Mouse (Mus musculus): Measurements from ENCODE around the gene Ambra1.
"Not testable (repeated sequence)": the region's sequence is repeated elsewhere in the genome, so short reads cannot be mapped to it uniquely, and the experiment has no call there.

The Ambra1 gene

DNA sequence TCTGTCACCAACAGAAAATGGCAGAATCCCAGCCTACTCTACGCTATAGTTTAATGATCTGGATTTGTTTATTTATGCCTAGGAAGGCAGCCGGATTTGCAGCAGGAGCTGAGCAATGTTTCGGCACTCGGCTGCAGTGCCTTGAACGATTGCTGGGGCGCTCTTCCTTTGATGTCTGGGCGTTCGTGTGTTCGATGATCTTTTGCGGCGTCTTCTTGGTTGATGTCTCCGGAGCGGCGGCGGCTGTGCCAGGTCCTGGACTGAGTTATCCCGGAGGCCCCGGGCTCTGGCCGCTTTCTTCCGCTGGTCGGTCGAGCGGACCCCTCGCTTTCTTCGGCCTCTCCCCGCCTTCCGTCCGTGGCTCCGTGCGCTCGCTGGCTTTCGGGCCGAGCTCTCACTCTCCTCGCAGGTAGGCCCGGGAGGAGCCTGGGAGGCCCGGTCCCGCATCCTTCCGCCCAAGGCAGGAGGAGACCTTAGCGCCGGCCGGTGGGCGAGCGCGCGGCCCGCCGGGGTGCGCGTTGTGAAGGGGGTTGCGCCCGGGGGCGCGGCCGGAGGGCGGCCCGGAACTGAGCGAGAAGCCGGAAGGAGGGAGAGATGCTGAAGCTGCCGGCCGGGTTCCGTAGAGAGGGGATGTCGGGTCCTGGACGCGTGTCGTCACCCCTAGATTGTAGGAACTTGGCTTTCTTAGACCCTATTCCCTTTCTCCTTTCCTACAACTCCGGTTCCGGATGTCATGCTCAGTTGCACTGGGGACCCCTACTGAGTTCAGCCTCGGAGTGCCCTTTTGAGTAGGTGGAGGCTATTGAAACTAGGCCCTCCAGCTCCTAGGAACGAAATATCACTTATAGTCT lies at the start of gene Ambra1:
Gene Ambra1, plus strand, starts transcription at position 164 of the 851 bp plus-strand sequence.
- DNase-seq (ENCODE audit: low read depth), result peak; percentile 82

DNA sequence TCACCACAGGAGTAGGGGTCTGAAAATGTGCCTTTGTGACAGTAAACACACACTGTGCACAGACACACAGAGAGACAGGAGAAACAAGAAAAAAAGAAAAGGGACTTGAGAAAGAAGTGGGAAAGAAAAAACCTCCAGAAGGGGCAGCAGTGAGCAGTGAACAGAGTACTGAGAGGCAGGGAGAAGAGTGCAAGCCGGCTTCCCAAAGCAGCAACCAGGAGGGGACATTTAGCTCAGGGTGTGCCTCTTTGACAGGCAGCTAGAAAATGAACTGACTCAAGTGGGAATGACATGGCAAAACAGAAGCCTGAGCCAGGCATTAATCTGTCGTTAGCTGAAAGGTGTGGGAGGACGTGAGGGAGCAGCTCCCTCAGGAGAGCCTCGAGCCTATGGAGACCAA lies 47.1 kb upstream of the Ambra1 start:
- peak; percentile 56 for DNase-seq (ENCODE audit: low read depth)

- no peak for DNase-seq (ENCODE audit: low read depth)
These were observed 46.0 kb upstream of the Ambra1 start for GRCm38 (mm10) chr2:91683919-91684318.

- no peak for DNase-seq (ENCODE audit: low read depth)
These were observed 40.5 kb upstream of the Ambra1 start for GRCm38 (mm10) chr2:91689452-91689851.

- no peak for DNase-seq (ENCODE audit: low read depth)
These were observed 34.3 kb upstream of the Ambra1 start for GRCm38 (mm10) chr2:91695436-91696224.

GRCm38 (mm10) chr2:91696225-91696590 lies 33.7 kb upstream of the Ambra1 start:
- DNase-seq (ENCODE audit: low read depth), result peak; percentile 20

- DNase-seq (ENCODE audit: low read depth), result no peak
These were observed 30.7 kb upstream of the Ambra1 start for GRCm38 (mm10) chr2:91699225-91699624.

GRCm38 (mm10) chr2:91701366-91701765 lies 28.6 kb upstream of the Ambra1 start:
- DNase-seq (ENCODE audit: low read depth), result no peak

- DNase-seq (ENCODE audit: low read depth), result no peak
These were observed 24.2 kb upstream of the Ambra1 start for GRCm38 (mm10) chr2:91705736-91706135.

- no peak for DNase-seq (ENCODE audit: low read depth)
These were observed 23.5 kb upstream of the Ambra1 start for GRCm38 (mm10) chr2:91706456-91706855.

DNA sequence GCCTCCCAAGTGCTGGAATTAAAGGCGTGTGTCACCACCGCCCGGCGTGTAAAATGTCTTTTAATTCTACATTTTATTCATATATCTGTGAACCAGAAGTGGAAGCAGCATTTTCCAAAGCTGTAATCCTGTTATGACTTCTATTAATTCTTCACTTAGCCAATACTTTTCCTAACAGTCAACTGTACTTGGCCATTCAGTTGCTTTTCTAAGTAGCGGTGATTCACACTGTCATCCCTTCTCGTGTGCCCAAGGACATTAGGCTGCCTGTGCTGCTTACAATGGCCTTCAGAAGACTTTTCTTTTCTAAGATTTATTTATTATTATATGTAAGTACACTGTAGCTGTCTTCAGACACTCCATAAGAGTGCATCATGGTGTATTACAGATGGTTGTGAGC lies 21.6 kb upstream of the Ambra1 start:
- DNase-seq (ENCODE audit: low read depth), result no peak

- peak; percentile 78 for DNase-seq (ENCODE audit: low read depth)
These were observed 19.4 kb upstream of the Ambra1 start, which contains the start of the genes Atg13 and Harbi1 for GRCm38 (mm10) chr2:91710272-91711234. Atg13 (minus strand) TSS chr2:91710576. Harbi1 (plus strand) TSS chr2:91710852.

DNA sequence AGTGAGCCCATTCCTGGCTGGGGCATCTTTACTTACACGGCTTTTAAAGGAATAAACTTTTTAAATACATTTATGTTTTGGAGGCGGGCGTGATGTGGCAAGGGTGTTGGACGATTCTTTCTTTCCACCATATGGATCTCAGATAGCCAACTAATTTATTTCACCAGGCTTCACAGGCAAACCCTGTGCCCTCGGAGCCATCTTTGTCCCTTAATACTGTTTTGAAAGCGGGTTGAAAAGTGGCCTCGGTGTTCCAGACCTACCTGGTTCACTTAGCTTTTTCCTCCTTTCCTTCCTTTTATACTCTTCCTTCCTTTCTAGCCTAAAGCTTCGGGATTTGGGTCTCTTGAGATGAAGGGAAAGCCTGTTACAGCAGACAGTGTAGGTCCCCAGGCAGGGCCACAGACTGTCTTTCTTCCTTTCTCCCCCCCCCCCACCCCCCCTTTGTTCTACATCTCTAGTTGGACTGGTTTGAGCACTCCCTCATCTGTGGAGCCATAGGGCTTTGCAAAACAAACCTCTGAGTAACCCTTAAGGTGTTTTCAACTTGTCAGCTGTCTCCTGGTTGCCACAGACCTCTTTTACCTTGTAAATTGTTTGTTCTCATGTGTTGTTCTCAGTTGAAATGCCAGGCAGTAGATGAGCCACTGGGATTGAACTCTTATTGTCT lies 18.5 kb upstream of the Ambra1 start:
- no peak for DNase-seq (ENCODE audit: low read depth)

- DNase-seq (ENCODE audit: low read depth), result no peak
These were observed 15.0 kb upstream of the Ambra1 start for GRCm38 (mm10) chr2:91714921-91715320.

DNA sequence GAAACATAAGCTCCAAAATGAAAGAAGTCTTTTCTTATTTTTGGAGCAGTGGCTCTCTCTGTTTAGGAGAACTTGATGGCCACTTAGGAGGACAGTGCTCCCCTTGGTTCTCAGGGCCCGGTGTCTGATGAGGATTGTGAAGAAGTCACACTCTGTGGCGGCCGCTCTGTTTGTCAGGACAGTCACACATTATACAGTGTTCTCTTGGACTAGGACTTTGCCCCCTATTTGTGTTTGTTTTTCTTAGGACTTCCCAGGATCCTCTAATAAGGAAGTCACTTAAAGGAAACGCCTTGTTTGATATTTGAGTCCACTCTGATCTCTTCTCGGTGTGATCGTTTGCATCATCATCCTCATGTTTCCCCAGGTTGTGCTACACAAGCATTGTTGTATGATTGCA lies 11.7 kb upstream of the Ambra1 start:
- no peak for DNase-seq (ENCODE audit: low read depth)

DNA sequence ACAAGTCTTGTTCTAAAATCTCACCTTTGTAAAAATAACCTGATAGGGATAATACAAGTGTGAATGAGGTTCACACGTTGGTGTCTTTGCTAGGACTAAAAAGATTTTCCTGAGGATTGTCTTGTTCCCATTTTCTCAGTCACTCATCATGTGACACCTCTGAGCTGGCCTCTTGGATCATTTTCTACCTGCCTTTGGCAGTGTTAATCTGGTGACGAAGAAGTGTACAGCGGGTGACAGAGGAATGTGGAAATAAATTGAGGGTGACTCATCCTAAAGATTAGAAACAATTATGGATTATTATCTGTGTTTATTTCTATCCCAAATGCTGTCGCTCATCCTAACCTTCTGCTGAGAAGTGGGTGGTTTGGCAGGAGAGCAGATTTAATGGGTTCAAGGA lies 6.6 kb upstream of the Ambra1 start:
- no peak for DNase-seq (ENCODE audit: low read depth)

DNA sequence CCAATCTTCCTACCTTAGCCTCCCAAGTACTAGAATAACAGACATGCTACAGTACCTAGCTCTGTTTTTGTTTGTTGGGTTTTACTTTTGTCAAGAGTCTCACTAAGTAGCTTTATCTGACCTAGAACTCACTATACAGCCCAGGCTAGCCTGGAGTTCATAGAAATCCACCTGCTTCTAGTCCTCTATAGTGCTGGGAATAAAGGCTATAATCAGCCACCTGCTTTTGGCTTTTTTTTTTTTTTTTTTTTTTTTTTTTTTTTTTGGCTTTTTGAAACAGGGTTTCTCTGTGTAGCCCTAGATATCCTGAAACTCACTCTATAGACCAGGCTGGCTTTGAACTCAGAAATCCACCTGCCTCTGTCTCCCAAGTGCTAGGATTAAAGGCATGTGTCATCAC lies 6.0 kb upstream of the Ambra1 start:
- no peak for DNase-seq (ENCODE audit: low read depth)

GRCm38 (mm10) chr2:91724716-91725115 lies 5.2 kb upstream of the Ambra1 start:
- no peak for DNase-seq (ENCODE audit: low read depth)

GRCm38 (mm10) chr2:91725476-91725875 lies 4.5 kb upstream of the Ambra1 start:
- not testable (repeated sequence) for DNase-seq (ENCODE audit: low read depth)

DNA sequence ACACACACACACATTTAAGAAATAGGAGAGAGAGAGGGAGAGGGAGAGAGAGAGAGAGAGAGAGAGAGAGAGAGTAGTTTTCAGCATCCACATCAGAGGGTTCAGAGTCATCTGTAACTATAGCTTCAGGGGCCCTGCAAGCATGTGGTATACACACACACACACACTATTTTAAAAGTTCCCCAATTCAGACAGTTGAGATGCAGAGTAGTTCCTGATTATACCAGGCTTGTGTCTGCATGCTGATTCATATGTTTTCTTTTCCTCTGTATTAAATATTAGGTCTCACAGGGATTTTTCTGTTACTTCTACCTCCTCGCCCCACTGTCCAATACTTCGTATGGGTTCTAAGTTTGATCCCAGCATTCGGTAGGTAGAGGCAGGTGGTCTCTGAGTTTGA lies 2.9 kb upstream of the Ambra1 start:
- DNase-seq (ENCODE audit: low read depth), result no peak

DNA sequence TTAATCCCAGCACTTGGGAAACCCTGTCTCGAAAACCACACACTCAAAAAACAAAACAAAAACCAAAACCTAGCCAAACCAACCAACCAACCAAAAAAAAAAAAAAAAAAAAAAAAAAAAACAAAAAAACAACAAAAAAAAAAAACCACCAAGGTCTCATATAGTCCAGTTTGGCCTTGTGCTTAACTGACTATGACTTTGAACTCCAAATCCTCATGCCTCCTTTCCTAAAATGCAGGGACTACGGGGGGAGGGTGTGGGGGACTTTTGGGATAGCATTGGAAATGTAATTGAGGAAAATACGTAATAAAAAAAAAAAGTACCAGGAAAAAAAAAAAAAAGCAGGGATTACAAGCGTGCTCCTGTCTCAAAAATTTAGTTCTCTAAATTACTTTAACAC lies 363 bp upstream of the Ambra1 start:
- DNase-seq (ENCODE audit: low read depth), result no peak

All from c-Kit-positive CD71-negative TER-119-negative erythroid progenitor cells, embryonic 14.5 days (primary cell).